Mouse (Mus musculus) myocyte (in vitro differentiated cells): ENCODE measurements around the gene Rbm8a.

ENCODE experiments used
- E2F4 ChIP-seq: IDR thresholded peaks from one replicate; pipeline ENCODE4 v1.6.1; 2011; ENCODE audit warnings: mild to moderate bottlenecking, control low read depth, moderate library complexity; ENCODE audit not compliant: insufficient read depth
- MYOG ChIP-seq, 3 experiments: IDR thresholded peaks; one replicate each; pipeline ENCODE4 v1.6.1; 2011; ENCODE audit warnings: control low read depth in 2 of 3, low read depth in 2 of 3, mild to moderate bottlenecking in 2 of 3; ENCODE audit not compliant: insufficient read length in 2 of 3, control insufficient read depth in 1 of 3, insufficient read depth in 1 of 3
- POLR2A ChIP-seq: IDR thresholded peaks from one replicate; pipeline ENCODE4 v1.6.1; 2011; ENCODE audit warnings: low read depth, mild to moderate bottlenecking, control low read depth, moderate library complexity; ENCODE audit not compliant: insufficient read length
- TCF12 ChIP-seq: IDR thresholded peaks from one replicate; pipeline ENCODE4 v1.6.1; 2011; ENCODE audit warnings: mild to moderate bottlenecking, control low read depth; ENCODE audit not compliant: poor library complexity, insufficient read depth, severe bottlenecking
- TCF3 ChIP-seq: IDR thresholded peaks from one replicate; pipeline ENCODE4 v1.6.1; 2011; ENCODE audit warnings: low read depth, control low read depth; ENCODE audit not compliant: insufficient read length
- USF1 ChIP-seq: IDR thresholded peaks from one replicate; pipeline ENCODE4 v1.6.1; 2011; ENCODE audit warnings: low read depth, mild to moderate bottlenecking, control low read depth, moderate library complexity

DNA sequence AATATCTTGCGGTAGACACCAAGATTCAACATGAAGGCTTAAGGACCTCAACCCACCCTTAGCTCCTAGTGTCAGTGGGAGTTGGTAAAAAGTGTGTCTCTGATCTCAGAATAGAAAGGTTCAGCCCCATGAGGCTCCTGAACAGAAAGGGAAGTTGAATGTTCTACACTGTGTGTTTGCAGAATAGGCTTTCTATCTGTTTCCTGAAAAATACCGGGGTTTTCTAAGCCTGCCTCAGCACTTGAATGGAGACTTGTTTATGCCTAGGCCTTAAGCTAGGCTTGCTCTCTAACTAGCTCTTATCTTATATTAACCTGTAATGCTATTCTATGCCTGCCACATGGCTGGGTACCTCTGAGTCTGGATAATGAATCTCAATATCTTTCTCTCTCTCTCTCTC is 31.2 kb downstream of the Rbm8a start:
- TF ChIP-seq POLR2A (no peak), MYOG (IDR thresholded peaks at IDR 0.05; ENCODE audit: control insufficient read depth in 1 of 3, insufficient read depth in 1 of 3, insufficient read length in 2 of 3, low read depth in 2 of 3) (no peak), TCF3 (no peak), TCF12 (no peak), E2F4 (no peak), USF1 (no peak)
